Mouse (Mus musculus): ENCODE measurements around the gene Olfr1192-ps1.

GRCm38 (mm10) chr2:88648209-88648608, at the start of gene Olfr1192-ps1:
- TF ChIP-seq CTCF (conservative IDR thresholded peaks at IDR 0.05; ENCODE audit: insufficient read depth, insufficient read length, low read depth, low read length) (no peak), POLR2A (IDR thresholded peaks at IDR 0.05; ENCODE audit: low read depth, low read length) (no peak)

Data from kidney, adult 2 months (tissue).